Mouse (Mus musculus): ENCODE data around the gene Gm49661.

Gm49661 gene

GRCm38 (mm10) chr8:84928456-84929306, 40.6 kb downstream of the Gm49661 start:
- peak; percentile 56 for DNase-seq

- no peak for DNase-seq
These were observed 41.7 kb downstream of the Gm49661 start for GRCm38 (mm10) chr8:84927513-84927912.

GRCm38 (mm10) chr8:84925557-84925956, 43.7 kb downstream of the Gm49661 start:
- no peak for DNase-seq

GRCm38 (mm10) chr8:84921596-84921995, 47.6 kb downstream of the Gm49661 start:
- no peak for DNase-seq

- no peak for DNase-seq
These were observed 50.6 kb downstream of the Gm49661 start for GRCm38 (mm10) chr8:84918646-84919045.

GRCm38 (mm10) chr8:84917781-84918180, 51.5 kb downstream of the Gm49661 start:
- DNase-seq, result no peak
